Mouse (Mus musculus): ENCODE results near the gene Lmo2. TPM values are rescaled to one million over a fixed set of nuclear protein-coding genes. Genes with fewer than 3 reads are reported as not detected.

Lmo2 gene
- 47.8 and 51.7 TPM in 2 replicates for polyA plus RNA-seq (2012; rRNA removed)

DNA sequence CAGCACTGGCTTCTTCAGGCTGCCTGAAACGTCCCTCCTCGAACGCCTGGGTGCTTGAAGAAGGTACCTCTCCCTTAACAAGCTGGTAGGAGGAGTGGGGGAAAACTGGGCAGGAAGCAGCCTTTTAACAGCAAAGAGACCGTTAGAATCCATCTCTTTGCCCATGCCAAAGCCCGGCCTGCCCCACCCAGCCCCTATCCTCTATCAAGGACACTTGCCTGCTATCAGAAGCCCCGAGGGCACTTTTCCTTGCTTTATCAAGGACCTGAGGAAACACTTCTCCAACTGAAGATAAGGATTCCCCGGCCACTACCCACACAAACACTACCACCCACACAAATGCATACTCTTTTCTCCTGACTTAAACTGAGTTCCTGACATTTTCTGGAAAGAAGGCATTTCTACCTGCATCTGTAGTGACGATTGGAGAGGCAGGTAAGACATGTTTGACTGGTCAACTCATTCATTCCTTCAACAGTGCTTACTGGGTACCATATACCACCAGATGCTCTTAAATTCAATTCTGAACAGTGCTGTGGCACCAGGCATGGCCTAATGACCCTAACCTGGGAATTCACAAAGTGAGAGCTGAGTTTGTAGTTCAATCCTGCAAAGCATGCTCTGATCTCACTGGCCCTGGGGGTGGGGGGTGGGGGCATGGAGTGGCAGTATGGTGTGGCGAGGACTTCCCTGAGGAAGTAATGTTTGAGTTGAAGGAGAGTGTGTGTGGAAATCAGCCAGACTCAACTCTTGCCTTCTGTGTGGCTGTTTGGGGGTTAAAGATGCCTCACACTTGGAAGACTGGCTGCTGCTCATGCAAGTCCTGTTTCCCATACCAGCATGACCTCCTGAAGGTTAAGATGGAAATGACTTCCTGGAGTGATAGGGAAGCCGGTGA is at the start of gene Lmo2:
Gene Lmo2, plus strand, starts transcription at position 338 of the 898 bp plus-strand sequence.
- Histone ChIP-seq H3K4me1 (ENCODE audit: control insufficient read depth, insufficient read depth, low read length) (no peaks in the 10 kb centered on the region), H3K4me3 (replicated peaks; ENCODE audit: extremely low read depth, low read depth, low read length) (no peak within 1 kb of the TSS)
- no peak for TF ChIP-seq POLR2A (IDR thresholded peaks at IDR 0.05; ENCODE audit: borderline replicate concordance, extremely low read depth, low read depth, low read length)
- TF ChIP-seq CTCF (IDR thresholded peaks at IDR 0.05; ENCODE audit: insufficient read depth, low read length): no peak
- no peak for DNase-seq
- WGBS: 47% methylated on average over 10 of the region's 10 CpGs

DNA sequence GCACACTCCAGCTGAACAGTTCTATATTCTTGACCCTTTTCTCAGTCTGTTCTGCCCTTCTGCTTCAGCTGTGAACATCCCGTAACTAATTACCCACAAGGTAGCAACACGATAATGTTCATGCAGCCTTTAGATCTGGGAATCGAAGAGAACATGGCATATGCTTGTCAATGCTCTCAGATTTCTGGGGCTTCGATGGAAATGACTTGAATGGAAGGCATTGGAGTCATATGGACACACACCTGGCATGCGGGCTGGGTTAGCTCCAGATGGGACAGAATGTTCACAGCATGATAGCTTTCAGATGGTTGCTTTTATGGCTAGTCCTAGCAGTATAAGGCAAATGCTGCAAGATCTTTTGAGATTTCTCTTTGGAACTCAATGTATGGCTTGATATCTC is 47.2 kb upstream of the Lmo2 start:
- WGBS: 93% methylated on average over 5 of the region's 5 CpGs
- no peak for DNase-seq
- no peak for TF ChIP-seq CTCF (IDR thresholded peaks at IDR 0.05; ENCODE audit: insufficient read depth, low read length)
- TF ChIP-seq POLR2A (IDR thresholded peaks at IDR 0.05; ENCODE audit: borderline replicate concordance, extremely low read depth, low read depth, low read length): no peak
- H3K4me1 ChIP-seq (ENCODE audit: control insufficient read depth, insufficient read depth, low read length): peaks cover 9% of the 10 kb centered on the region
- H3K4me3 ChIP-seq (replicated peaks; ENCODE audit: extremely low read depth, low read depth, low read length): no peak overlapping the region

DNA sequence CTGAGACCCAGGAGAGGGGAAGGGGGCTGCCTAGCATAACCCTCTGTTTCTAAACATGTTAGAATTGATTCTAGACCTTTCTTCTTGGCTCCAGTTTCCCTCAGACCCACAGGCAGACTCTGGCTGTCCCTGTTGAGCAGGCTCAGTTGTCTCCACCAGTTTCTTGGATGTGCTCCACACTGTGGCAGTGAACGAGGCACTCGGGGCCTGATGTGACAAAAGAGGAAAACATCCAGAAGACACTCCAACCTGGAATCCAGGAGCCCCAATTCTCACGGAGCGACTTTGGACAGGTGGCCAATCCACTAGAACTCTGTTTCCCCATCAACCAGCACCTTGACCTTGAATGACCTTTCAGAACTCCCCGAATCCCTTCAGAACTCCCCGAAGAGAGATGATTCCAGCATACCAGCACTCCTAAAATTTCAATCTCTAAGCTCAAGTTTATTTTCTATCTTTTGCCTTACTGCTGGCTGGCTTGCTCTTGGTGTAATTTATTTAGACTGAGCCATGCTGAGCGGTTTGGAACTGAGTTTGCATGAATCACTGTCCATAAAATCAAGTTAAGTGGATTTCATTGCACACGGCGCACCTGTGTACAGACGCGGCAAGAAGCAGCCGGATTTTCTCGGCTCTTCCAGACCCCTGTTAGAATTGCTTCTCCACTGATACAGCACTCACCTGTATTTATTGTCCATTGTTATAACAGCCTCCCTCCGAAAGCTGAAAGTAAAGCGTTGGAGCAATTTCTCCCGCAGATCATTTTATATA is 45.1 kb upstream of the Lmo2 start:
- H3K4me1 ChIP-seq (ENCODE audit: control insufficient read depth, insufficient read depth, low read length): no peaks in the 10 kb centered on the region
- no peak overlapping the region for H3K4me3 ChIP-seq (replicated peaks; ENCODE audit: extremely low read depth, low read depth, low read length)
- WGBS: 85% methylated on average over 16 of the region's 16 CpGs
- TF ChIP-seq CTCF (IDR thresholded peaks at IDR 0.05; ENCODE audit: insufficient read depth, low read length): no peak
- no peak for TF ChIP-seq POLR2A (IDR thresholded peaks at IDR 0.05; ENCODE audit: borderline replicate concordance, extremely low read depth, low read depth, low read length)
- DNase-seq: no peak

DNA sequence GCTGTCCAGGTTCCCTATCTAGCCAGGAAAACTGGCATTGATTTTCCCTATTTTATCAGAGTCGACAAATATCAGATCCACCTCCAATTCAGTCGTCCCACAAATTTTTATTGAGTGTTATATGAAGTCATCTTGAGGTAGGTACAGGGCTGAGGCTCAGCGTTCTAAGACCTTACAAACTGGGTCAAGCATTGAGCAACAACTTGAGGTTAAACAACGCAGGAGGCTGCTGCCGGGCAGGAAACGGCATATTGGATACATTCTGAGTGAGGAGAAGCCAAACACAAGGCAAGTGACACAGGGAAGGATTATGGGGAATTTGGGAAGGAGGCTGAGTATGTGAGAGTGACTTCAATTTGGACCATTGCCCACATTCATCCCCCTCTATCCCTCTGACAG is 44.5 kb upstream of the Lmo2 start:
- no peak for DNase-seq
- H3K4me3 ChIP-seq (replicated peaks; ENCODE audit: extremely low read depth, low read depth, low read length): no peak overlapping the region
- TF ChIP-seq CTCF (IDR thresholded peaks at IDR 0.05; ENCODE audit: insufficient read depth, low read length): no peak
- TF ChIP-seq POLR2A (IDR thresholded peaks at IDR 0.05; ENCODE audit: borderline replicate concordance, extremely low read depth, low read depth, low read length): no peak
- 54% methylated on average over 6 of the region's 6 CpGs for WGBS
- H3K4me1 ChIP-seq (ENCODE audit: control insufficient read depth, insufficient read depth, low read length): no peaks in the 10 kb centered on the region

DNA sequence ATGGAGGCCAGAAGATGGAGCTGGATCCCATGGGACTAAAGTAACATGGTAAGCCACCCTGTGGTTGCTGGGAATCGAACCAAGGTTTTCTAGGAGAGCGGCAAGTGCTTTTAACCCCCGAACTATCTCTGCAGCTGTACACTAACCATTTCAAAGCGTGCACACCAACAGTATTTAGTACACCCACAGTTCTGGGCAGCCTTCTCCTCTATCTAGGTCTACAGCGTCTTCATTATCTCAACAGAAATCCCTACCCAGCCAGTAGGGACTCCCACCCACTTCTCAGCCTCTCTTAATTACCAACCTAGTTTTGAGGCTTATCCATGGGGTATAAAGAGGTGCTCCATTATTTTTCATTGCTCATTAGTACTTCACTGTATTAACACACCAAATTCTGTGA is 41.7 kb upstream of the Lmo2 start:
- 95% methylated on average over 5 of the region's 5 CpGs for WGBS

DNA sequence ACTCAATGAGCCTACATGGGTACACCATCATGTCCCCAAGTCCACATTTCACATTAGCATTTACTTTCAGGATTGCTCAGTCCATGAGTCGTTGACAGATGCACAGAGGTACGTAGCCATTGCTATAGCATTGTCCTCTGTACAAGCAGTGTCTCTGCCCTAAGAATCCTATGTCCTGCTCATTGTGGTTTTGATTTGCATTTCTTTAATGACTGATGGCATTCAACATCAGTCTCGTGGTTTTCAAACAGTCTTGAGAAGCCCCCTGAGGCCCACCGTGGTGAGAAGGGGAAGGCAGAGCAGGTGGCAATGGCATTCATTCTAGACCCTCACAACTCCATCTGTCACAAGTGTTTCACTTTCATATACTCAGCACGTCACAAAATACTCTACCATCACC is 40.4 kb upstream of the Lmo2 start:
- Histone ChIP-seq H3K4me3 (replicated peaks; ENCODE audit: extremely low read depth, low read depth, low read length) (no peak overlapping the region), H3K4me1 (ENCODE audit: control insufficient read depth, insufficient read depth, low read length) (no peaks in the 10 kb centered on the region)
- 81% methylated on average over 5 of the region's 5 CpGs for WGBS
- DNase-seq: no peak
- TF ChIP-seq CTCF (IDR thresholded peaks at IDR 0.05; ENCODE audit: insufficient read depth, low read length): no peak
- TF ChIP-seq POLR2A (IDR thresholded peaks at IDR 0.05; ENCODE audit: borderline replicate concordance, extremely low read depth, low read depth, low read length): no peak

More for the DNA sequence above, 41.7 kb upstream of the Lmo2 start:
- no peak for DNase-seq
- TF ChIP-seq CTCF (IDR thresholded peaks at IDR 0.05; ENCODE audit: insufficient read depth, low read length): no peak
- no peak for TF ChIP-seq POLR2A (IDR thresholded peaks at IDR 0.05; ENCODE audit: borderline replicate concordance, extremely low read depth, low read depth, low read length)
- Histone ChIP-seq H3K4me1 (ENCODE audit: control insufficient read depth, insufficient read depth, low read length) (no peaks in the 10 kb centered on the region), H3K4me3 (replicated peaks; ENCODE audit: extremely low read depth, low read depth, low read length) (no peak overlapping the region)

DNA sequence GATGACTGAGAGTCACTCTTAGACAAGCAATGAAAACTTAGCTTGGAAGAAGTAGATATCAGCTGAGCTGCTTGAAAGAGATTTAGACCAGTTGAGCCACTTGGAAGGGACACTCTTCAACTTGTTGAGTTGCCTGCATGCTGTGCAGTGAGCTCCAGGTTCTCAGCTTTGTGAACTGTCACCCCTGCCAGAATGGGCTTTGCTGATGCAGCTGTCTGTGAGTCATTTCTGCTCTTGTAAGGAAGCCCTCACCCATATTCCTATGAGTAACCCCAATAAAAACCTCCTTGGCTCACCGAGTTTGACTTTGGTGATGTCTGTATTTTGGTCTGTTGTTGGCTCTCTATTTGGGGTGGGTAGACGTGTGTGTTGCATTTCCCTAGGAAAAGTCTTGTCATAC is 39.4 kb upstream of the Lmo2 start:
- no peak for TF ChIP-seq CTCF (IDR thresholded peaks at IDR 0.05; ENCODE audit: insufficient read depth, low read length)
- TF ChIP-seq POLR2A (IDR thresholded peaks at IDR 0.05; ENCODE audit: borderline replicate concordance, extremely low read depth, low read depth, low read length): no peak
- no peak for DNase-seq
- 80% methylated on average over 2 of the region's 2 CpGs for WGBS
- H3K4me1 ChIP-seq (ENCODE audit: control insufficient read depth, insufficient read depth, low read length): no peaks in the 10 kb centered on the region
- no peak overlapping the region for H3K4me3 ChIP-seq (replicated peaks; ENCODE audit: extremely low read depth, low read depth, low read length)

DNA sequence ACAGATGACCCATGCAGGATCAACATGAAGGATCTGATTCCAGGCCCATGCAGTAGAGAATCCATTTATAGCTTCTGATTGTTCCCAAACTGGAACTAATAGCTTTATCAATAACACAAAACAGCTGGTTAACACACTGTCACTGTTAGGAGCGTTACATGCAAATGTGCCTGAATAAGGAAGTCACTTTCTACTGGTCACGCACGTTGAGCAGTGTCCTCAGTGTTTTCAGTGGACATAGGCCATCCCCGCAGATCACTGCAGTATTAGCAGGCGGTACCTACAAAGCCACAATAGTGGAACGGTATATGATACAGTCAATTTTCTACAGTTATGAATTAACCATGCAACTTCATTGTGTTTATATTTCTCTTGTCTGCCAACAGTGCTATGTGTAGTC is 38.3 kb upstream of the Lmo2 start:
- H3K4me1 ChIP-seq (ENCODE audit: control insufficient read depth, insufficient read depth, low read length): no peaks in the 10 kb centered on the region
- TF ChIP-seq CTCF (IDR thresholded peaks at IDR 0.05; ENCODE audit: insufficient read depth, low read length): no peak
- TF ChIP-seq POLR2A (IDR thresholded peaks at IDR 0.05; ENCODE audit: borderline replicate concordance, extremely low read depth, low read depth, low read length): no peak
- WGBS: 88% methylated on average over 6 of the region's 6 CpGs
- no peak overlapping the region for H3K4me3 ChIP-seq (replicated peaks; ENCODE audit: extremely low read depth, low read depth, low read length)
- no peak for DNase-seq

DNA sequence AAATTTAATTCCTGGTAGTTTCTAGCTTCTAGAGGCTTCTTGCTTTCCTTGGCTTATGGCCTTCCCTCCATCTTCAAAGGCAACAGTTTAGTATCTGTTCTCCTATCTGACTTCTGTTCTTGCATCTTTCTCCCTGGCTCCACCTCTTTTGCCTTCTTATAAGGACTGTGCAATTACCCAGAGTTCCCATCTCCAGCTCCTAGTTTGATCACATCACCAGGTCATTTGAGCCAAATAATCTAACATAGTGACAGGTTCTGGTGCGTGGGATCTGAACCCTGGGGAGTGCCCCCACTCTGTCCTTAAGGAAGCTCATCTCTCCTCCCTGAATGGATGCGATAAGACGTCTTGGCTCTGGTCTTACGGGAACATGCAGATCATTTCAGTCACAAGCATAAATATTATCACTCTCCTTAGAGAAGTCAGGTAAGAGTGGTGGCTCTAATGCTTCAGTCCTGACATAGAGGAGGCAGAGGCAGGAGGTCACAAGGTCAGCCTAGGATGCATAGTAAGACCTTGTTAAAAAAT is 31.1 kb upstream of the Lmo2 start:
- TF ChIP-seq CTCF (IDR thresholded peaks at IDR 0.05; ENCODE audit: insufficient read depth, low read length) (no peak), POLR2A (IDR thresholded peaks at IDR 0.05; ENCODE audit: borderline replicate concordance, extremely low read depth, low read depth, low read length) (no peak)
- DNase-seq: no peak
- Histone ChIP-seq H3K4me1 (ENCODE audit: control insufficient read depth, insufficient read depth, low read length) (0 out of 2 replicates have a peak, but pooled peaks cover 4% of the 10 kb centered on the region), H3K4me3 (replicated peaks; ENCODE audit: extremely low read depth, low read depth, low read length) (no peak overlapping the region)
- WGBS: 87% methylated on average over 4 of the region's 4 CpGs

Measured in lung, adult 2 months (tissue).